Mouse (Mus musculus): Measurements from ENCODE around the gene Copg2.
"Not testable (repeated sequence)": the region's sequence is repeated elsewhere in the genome, so short reads cannot be mapped to it uniquely, and the experiment has no call there.

Copg2 gene

DNA sequence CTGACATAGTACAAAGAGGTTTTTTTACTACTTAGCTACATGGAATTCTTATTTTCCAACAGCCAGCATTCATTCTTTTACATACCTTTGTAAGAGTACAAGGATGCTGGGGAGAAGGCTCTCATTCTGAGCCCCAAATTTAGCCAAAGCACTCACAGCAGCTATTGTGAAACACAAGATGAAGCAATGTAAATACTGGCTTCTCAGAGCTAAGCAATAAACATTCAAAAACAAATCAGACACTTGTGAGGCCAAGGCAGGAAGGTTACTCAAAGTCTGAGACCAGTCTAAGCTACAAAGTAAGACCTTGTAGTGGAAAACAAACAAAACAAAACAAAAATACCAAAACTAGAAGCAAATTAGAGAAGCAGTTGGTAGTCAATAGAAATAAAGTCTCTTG is 83.0 kb downstream of the Copg2 start:
- no peak for DNase-seq (ENCODE audit: low read depth, low spot score)

DNA sequence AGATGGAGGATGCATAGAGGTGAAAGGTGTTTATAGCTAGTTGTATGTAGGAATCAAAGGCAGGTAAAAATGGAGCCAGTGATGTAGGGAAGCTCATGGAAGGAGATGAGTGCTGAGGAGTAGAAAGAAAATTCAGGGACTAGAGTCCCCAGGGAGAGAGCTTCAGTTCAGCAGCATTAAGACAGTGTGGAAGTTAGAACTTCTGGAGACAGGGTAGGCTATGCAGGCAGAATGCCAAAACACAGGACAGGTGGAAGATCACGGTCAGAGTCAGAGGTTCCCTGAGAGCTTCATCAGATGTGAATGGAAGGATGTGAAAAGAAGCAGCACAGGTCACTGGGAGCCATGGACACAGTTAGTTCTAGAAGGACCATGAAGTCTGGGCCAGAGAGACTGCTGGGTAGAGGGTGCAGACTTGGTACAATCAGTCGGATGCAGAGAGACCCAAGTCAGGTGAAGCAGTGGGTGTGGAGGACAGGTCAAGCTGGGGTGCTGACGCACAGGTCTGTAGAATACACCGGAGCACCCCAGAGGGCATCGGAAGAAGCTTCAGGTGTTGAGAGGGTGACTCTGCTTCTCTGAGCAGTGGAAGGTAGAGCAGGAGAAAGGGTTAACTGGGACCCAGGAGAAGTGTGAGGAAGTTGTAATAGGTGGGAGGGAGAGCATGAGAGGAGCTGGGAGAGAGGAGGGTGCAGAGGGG is 91.4 kb downstream of the Copg2 start:
- DNase-seq (ENCODE audit: low read depth, low spot score) = no peak

DNA sequence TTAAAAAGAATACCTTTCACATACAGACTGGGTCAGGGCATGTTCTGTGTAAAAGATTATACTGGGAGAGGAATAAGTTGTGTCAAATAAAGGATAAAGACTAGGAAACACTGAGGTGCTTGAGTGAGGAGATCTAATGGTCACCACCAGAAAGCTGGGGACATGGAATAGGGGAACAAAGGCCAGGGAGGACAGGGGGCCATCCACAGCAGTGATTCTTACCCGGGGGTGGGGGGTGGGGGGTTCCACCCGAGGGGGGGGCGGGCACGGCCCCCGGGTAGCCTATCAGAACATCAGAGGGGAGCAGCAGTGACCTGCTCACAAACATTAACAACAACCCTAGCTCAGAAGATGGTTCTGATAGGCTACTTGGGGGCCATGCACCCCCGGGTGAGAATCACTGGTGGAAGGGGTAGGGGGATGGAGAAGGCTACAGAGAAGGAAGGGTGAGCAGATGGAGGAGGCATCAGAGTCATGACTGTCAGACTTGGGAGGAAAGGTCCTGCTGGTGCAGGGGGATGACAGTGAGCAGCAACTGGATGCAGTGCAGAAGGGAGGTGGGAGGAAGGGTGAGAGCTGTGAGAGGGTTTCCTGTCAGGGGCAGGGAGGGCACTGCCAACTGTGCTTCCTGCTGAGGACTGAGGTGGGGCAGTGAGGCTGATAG is 92.1 kb downstream of the Copg2 start:
- not testable (repeated sequence) for DNase-seq (ENCODE audit: low read depth, low spot score)

DNA sequence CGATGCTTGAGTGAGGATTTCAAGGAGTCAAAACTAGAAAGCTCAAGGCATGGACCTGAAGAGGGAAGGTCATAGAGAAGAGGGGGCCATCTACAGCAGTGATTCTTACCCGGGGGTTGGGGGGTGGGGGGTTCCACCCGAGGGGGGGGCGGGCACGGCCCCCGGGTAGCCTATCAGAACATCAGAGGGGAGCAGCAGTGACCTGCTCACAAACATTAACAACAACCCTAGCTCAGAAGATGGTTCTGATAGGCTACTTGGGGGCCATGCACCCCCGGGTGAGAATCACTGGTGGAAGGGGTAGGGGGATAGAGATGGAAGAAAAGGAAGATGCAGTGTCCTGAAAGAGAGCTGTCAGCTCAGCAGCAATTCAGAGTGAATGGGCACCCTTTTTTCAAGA is 93.7 kb downstream of the Copg2 start:
- not testable (repeated sequence) for DNase-seq (ENCODE audit: low read depth, low spot score)

DNA sequence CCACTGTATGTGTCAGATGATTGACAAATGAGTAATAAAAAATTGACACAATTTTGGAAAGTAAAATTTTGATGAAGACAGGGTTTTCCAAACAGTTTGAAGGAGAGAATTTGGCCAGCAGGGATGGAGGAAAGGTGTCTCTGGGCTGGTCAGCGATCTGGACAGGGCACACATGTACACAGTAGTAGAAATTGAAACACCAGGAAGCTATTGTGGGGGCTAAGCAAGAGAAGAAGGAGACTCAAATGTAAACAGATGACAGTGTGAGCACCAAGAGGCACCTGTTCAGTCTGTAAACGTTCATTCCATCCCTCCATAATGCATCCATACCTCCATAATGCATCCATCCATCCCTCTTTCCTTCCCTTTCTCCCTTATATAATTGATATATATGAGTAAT is 145.4 kb downstream of the Copg2 start:
- no peak for DNase-seq (ENCODE audit: low read depth, low spot score)

DNA sequence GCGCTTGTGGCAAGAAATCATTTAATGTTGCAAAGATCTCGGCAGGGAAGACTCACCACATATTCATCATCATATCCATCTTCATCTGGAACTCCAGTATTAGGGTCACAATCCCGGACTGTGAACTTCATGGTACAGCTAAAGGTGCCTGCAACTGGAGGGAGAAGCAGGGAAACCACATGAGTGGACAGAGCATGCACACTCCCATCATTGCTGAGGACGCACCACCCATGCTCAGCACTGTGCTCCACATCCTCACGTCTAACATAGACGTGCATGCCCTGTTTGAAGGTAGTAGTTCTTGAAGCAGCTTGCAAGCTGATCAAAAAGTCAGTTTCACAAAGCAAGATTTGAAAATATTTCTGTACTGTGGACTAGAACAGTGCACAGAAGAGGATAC is 146.1 kb downstream of the Copg2 start:
- DNase-seq (ENCODE audit: low read depth, low spot score) = no peak

DNA sequence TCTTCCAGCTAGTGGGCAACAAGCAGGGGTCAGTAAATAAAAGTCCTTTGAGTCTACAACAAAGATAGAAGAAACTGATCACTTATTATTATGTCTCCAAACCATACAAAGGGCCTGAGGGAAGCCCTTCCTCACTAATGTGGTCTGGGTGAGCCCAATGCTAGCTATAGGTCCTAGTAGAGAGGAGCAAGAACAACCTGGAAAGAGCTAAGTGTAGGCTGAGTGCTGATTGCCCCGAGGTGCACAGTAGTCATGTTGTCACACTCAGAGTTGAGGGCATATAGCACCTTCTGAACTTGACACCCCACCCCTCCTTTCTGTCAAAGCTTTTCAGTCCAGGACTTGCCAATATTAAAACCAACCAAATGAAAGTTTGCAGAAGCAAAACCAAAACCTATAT is 146.7 kb downstream of the Copg2 start:
- no peak for DNase-seq (ENCODE audit: low read depth, low spot score)

DNA sequence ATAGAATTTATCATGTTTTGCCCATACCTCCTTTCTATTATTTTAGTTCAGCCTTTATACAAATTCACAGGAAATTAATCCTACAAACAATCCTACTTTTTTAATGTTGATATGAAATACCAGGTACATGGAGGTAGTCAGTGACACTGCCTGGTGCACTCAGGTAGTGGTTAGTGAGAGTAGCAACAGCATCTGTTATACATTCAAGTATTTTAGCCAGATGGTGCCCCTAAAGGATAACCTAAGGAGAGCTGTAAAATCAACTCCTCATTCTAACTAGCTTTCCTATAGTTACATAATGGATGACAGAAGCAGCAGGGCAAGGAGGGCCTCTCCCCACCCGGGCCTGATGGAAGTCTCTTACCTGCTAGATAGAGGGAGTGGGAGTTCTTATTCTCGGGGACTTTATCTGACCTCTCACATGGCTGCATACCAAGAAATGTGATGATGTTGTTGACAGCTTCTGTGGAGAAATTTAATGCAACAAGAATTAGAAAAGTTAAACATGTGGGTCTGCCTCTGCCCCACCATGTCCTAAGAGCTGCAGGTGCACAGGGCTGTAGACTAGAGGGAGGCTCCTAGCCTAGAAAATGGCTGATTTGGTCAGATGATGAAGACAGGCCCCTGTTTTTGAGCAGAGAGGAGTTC is 147.4 kb downstream of the Copg2 start:
- no peak for DNase-seq (ENCODE audit: low read depth, low spot score)

DNA sequence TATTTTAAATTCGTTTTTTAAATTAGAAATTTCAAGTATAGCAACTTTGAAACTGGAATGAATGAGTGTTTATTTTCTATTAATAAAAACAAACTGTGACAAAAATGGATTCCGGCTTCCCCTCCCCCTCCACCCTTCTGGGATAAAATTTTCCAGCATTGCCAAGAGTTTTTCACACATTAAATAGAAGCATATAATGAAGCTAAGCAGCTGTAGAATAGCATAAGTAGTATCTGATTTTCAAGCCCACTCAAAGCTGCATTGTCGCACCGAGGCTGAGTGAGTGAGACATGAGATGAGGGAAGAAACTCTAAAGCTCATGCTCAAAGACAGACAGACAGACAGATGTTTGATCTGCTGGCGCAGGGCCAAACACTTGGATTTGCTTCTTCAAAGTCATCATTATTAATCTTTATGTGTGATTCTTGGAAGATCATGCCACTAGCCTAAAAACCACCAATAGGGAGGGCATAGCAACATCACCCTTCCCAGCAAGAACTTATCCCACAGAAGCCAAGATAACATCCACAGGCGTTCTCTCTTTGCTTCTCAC is 148.2 kb downstream of the Copg2 start:
- DNase-seq (ENCODE audit: low read depth, low spot score) = no peak

DNA sequence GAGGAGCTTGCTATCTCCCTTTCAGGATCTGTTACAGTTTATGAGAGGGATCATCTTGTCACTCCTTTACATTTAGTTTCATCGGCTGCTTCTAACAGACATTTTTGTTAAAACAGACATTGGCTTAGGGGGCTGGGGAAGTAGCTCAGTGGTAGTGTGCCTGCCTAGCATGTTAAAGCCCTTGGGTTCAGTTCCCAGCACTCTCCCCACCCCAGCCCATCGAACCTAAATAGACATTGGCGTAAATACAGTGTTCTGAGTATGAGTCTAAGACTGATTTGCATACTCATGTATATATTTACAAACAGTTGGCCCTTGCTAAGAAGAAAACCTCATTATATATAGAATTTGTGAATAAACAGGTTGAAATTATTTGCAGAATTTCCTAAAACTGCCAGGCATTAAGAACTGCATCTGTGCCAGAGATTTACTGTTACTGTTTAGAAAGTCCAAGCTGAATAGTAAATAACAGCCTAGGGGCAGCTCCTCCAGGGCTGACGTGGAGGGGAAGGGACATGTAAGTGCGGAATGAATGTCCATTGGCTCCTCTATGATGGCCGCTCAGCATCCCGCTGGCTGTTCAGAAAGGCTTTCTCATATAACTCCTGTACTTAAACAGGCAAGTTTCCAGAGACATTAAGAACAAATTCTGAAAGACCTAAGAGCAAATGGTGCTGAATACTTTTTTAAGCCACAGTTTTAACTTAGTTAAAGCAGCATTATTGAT is 148.8 kb downstream of the Copg2 start:
- DNase-seq (ENCODE audit: low read depth, low spot score) = no peak

DNA sequence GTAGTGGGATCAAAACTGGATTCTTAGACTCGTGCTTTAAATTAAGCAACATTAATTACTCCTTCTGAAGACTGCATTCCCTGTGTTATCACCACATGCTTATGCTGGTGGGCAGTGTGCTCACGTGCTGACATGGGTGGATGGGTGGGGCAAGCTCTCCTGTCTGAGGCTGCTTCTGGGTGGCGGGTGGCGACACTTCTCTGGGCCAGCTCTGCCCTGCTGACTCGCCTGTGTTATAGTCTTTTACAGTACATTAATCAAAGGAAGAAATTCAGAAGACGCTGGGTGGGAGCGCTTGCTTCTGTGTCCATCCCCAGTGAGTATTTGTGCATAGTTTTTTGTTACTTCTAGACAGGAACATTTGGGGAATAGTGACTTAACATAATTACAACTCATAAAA is 151.0 kb downstream of the Copg2 start:
- DNase-seq (ENCODE audit: low read depth, low spot score) = no peak

DNA sequence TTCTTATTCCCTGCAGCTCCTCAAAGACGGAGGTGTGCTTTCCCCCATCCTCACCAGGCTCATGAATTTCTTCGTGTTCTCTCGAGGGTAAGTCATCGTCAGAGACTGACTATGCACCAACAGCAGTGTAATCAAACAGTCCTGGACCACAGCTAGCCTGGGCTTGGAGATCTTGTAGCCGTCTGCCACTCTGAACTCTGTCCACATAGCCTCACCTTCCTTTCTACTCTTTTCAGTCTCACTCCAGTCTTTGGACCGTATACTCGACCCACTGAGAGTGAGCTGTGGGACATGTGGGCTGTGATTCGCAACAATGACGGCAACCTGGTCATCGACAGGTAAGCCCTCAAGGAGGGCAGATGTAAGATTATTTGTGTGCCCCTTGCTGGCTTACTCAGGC is 151.7 kb downstream of the Copg2 start:
- no peak for DNase-seq (ENCODE audit: low read depth, low spot score)

DNA sequence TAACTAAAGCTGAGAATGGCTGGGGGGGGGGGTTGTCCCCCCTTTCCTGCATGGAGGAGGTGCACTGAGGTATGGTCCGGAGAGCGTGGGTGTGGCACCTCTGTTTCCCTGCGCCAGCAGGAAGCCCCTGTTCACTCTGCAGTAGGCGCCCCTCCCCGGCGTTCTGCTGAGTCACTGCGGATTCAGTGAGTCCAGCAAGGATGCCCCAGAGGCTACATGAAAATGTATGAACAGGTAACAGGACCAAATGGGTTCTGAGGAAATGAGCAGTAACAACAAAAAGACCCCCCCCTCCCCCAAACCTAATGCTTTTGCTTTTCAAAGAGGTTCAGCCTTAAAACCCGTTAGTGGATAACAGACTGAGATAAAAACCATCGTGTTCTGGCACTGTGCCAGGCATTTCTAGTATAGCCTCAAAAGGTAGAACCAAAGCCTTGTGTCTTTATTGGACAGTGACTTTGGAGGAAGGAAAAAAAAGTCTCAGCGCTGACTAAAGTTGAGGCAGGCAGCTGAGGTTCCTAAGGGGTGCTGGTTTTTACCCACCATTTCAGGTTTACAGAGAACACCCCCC is 157.3 kb downstream of the Copg2 start:
- DNase-seq (ENCODE audit: low read depth, low spot score) = no peak

DNA sequence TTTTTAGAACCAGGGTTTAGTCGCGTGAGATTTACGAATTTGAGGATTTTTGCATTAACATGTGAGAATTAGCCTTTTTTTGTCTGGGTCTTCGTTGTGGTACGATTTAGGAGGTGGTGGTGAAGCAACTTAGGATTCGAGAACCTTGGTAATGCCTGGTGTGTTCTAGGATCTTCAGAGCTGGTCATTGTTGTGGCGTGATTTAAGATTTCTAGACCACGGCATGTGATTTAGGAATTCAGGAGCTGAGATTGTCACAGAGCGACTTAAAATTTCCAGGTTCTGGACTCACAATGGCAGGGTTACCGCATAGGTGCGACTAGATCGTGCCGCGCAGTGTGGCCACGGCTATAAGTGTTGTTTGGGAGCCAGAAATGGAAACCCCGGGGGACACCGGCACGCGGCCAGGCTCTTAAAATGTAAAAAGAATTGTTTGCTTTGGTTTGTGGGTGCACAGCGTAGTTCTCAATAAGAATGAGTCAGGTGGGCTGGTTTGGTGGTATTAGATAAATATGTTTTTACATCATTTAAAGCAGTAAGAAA is 158.1 kb downstream of the Copg2 start:
- DNase-seq (ENCODE audit: low read depth, low spot score) = no peak

DNA sequence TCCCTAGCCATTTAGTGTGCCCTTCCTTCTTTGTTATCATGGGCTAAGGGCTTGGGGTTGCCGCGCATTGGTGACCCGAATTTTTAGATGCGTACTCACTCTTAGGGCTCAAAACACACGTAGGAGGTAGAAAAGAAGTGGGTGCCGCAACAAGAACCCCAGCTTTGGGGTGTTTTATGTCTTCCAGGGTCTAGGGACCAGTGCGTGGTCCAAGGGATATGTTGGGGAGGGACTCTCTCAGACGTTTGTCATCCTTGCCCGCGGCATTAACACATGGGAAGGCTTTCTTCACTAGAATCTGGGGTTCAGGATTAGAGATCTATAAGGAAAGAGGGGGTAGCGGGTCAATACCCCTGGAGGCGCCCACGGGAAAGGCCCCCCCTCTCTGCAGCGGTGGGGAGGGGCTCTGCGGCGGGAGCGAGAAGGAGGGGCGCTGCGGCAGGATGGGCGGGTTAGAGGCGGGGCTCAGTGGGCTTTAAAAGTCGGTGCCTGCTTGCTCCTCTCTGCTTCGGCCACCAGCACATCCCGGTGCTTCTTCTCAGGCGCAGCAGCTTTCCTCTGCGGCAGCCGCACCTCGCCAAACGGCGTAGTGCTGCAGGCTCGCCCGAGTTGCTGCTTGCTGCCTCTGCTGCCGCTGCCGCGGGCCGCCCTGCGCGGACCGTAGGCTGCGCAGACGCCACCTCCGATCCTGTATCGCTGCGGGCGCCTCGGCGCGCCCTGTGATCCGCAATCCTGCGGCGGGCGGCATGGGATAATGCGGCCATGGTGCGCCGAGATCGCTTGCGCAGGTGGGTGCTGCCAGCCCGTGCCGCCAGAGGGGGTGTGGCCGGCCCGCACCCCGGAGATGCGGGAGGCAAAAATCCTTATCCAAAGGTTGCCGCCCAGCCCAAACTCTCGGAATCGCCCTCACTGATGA is 158.8 kb downstream of the Copg2 start:
- DNase-seq (ENCODE audit: low read depth, low spot score) = no peak

DNA sequence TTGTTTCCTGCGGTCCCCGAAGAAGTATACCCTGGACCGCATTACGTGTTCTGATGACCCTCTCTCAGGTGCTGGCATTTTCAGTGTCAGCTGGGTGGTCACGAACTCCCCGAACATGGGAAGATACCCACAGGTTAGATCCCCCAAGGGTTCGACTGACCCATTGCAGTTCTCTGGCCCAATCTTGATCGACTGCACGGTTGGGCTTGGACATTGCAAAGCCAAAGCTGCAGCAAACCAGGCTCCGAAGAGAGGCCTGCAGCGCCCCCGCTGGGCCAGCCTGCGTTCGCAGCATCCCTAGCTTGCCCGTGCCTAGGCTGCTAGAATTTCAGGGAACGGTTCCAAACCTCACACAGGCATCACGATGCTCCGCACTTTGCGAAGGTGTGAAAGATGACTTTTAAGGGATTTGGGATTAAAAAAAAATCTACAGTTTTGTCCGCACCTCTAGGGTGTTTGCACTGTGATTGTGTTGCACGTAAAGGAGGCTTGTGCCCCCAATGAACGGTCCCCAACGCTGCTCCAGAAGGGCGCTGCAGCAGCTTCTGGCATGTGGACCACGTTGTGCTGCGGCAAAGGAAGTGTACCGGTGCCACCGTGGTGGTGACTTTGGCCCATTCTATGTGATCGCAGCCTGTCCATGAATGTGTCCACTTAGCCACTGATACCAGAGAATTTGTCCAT is 159.6 kb downstream of the Copg2 start:
- no peak for DNase-seq (ENCODE audit: low read depth, low spot score)

DNA sequence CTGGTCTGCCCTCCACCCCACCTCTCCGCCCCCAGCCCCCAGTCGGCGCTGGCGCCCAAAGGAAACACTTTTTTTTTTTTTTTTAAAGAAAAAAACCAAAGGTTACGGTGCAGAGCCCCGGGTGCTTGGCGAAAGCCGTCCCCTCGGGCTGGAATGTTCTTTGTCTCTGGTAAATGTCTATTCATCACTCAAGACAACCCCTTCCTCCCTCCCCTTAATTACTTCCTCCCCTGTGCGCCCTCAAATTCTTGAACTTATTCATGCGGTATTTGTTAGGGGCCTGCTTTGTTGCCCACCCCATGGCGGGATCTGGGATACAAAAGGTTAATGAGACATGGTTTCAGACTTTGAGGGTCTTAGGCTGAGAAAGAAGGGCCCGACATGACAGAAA is 160.2 kb downstream of the Copg2 start:
- no peak for DNase-seq (ENCODE audit: low read depth, low spot score)

DNA sequence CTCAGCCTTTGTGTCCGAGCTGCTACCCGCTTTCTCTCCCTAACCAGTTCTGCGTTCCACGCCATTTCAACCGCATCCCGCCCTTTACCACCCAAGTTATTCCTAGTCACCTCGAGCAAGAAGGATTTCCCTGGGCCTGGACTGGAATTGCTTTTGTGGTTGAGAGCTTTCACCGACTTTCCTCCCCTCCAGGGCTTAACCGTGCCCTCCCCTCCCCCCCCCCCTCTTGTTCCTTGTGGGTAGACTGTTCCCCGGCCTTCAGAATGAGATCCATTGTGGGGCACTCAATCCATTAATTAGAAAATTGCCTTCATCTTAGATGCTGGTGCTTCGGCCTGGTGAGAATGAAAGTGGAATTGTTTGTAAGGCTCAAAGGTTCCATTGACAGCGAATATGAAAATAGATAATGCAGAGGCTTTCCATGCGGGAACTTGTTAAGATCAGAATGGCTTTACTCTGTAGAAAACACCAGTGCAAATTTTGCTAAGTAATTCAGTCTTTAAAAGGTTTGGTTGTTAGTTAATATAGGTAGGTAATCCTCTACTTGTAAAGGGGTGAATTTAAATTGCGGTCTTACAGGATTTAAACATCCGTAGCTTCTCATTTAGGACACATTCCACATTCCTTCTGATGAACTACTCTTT is 160.7 kb downstream of the Copg2 start:
- DNase-seq (ENCODE audit: low read depth, low spot score) = no peak

DNA sequence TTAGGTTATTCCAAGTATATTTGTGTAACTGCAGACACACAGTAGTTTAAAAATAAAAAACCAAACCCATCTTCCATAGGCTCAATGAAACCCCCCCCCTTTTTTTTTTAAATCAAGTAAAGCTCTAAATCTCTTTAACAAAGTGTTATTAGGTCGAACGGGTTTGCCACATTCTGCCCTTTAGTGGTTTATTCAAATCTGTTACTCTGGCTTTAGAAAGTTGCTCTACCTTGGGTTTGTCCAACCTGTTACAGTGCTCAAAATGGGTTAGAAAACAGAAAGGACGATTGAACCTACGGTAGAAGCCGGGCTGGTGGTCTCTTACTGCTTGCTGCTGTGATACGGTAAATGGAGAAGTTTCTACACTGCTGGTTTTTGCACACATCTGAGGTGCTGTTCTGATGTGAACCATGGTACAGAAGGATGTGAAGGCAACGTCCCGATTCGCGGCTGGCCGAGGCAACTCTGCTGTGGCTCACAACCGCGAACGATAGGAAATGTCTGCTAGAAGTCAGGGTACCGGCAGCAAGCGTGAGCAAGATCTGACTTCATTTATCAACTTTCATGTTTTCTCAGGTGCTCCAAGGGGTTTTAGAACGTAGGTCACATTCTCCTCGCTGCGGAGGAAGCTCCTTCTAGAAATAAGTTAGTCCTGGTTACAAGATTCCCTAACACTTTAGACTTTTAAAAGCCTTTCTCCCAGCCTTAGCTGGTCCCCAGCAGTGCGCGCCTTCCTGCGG is 161.4 kb downstream of the Copg2 start:
- no peak for DNase-seq (ENCODE audit: low read depth, low spot score)

Data from WW6 (cell line).